Mouse (Mus musculus): Measurements from ENCODE around the gene Unc5c.

Gene Unc5c

DNA sequence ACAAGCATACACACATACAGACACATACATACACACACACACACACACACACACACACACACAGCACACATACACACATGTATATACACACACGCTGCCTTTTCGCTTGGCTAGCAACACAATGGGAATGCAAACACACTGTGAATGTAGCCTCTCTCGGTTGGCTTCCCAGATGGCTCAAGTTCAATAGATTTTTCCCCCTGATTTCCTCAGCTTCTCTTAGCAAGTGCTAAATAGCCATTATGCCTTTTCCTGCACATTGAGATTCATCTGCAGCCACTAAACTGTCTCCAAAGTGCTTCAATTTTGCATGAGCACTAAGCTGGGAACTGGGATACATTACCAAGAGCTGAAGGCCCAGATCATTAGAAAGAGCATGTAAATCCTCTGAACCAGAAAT lies 226.8 kb downstream of the Unc5c start:
- DNase-seq (ENCODE audit: extremely low read depth, insufficient read length, low spot score), result no peak

GRCm38 (mm10) chr3:141699177-141699576 lies 234.2 kb downstream of the Unc5c start:
- no peak for DNase-seq (ENCODE audit: extremely low read depth, insufficient read length, low spot score)

DNA sequence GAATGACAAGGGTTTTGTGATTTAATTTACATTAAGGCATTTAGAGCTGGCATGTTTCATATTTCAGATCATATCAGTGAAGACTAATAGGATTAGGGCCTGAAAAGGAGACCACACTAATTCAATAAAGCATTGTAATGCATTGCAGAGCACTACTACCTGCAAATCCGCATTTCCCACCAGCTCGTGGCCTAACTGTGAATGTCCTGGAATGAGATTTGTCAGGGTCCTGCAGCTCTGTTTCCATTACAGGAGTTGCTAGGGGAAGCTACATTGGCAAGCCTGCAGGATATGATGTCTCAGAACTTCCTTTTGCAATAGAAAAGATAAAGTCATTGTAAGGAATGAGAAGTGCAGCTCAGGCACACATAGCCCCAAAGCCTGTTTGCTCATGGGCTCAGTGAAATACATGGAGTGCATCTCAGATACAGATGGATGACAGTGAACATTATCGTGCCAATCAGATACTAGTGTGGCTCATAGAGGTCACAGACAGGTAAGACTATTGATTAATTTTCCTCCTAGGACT lies 236.4 kb downstream of the Unc5c start:
- DNase-seq (ENCODE audit: extremely low read depth, insufficient read length, low spot score), result no peak

GRCm38 (mm10) chr3:141711601-141712000 lies 246.6 kb downstream of the Unc5c start:
- no peak for DNase-seq (ENCODE audit: extremely low read depth, insufficient read length, low spot score)

DNA sequence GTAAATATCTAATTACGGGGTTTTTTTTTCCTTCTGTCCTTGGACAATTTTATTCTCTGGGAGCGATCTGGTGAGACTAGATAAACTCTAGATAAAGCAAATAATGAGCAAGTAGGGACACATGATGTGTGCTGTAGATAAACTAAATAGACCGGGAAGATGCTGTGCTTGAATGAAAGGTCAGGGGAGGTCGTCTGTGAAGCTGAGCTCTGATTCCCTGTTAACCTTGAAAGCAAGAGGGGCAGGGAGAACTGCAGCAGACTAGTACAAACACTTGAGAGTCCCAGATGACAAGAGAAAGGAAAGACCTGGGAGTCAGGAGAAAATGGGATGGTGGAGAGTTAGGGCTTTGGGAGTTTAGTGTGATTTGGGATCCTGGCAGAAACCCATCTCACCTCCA lies 251.4 kb downstream of the Unc5c start:
- no peak for DNase-seq (ENCODE audit: extremely low read depth, insufficient read length, low spot score)

GRCm38 (mm10) chr3:141719050-141719449 lies 254.0 kb downstream of the Unc5c start:
- DNase-seq (ENCODE audit: extremely low read depth, insufficient read length, low spot score), result no peak

GRCm38 (mm10) chr3:141724499-141724898 lies 259.5 kb downstream of the Unc5c start:
- DNase-seq (ENCODE audit: extremely low read depth, insufficient read length, low spot score), result no peak

- no peak for DNase-seq (ENCODE audit: extremely low read depth, insufficient read length, low spot score)
Observed at GRCm38 (mm10) chr3:141725432-141725831, 260.4 kb downstream of the Unc5c start.

DNA sequence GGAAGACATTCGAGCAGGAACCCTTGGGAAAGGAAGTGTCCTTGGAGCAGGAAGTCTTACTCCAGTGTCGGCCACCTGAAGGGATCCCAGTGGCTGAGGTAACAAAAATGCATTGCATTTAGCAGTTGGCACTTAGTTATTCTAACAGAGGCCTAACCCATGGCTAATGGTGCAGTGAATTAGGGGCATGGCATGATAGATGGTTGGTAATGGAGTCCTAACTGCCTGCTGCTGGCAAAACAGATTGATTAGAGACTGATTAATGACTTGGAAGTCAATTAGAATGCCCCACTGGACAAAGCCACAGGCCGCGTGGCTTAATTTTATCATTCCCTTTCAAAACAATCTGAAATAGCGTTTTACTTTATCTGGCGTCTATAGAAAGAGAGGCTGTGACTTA lies 268.8 kb downstream of the Unc5c start:
- no peak for DNase-seq (ENCODE audit: extremely low read depth, insufficient read length, low spot score)

DNA sequence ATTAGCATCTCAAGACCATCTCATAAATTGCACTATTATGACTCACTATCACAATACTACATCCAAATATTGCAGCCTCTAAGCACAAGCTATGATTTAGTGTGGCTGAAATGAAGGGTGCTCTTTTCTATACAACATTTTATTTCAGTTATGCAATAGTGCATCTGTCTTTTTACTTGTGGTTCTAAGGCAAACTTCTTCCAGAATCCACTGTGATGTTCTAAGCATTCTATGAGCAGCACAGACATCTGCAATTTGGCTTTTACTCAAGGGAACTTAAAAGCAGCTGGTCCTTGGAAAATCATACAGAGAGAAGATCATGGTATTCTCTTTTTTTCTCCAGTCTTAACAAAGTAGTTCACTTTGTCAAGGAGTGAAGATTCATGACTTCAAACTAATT lies 270.3 kb downstream of the Unc5c start:
- no peak for DNase-seq (ENCODE audit: extremely low read depth, insufficient read length, low spot score)

DNA sequence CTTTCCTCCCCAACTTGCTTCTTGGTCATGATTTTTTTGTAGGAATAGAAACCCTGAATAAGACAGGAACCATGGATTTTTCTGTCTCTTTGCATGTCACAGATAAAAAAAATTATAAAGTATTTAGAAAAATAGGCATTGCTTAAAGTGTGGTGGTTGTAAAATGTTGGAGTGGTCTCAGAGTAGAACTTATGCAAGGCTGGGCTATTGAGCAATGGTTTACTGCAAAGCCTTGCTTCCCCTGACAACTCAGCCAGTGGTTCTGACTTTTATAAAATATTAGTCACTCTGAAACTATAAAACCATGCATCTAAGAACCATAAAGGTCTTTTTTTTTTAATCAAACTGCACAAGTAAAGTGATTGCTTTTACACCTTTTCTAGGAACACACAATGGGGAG lies 280.3 kb downstream of the Unc5c start:
- DNase-seq (ENCODE audit: extremely low read depth, insufficient read length, low spot score), result no peak

- no peak for DNase-seq (ENCODE audit: extremely low read depth, insufficient read length, low spot score)
Observed at GRCm38 (mm10) chr3:141748694-141749381, 283.8 kb downstream of the Unc5c start.

GRCm38 (mm10) chr3:141752172-141752571 lies 287.2 kb downstream of the Unc5c start:
- no peak for DNase-seq (ENCODE audit: extremely low read depth, insufficient read length, low spot score)

- no peak for DNase-seq (ENCODE audit: extremely low read depth, insufficient read length, low spot score)
Observed at GRCm38 (mm10) chr3:141757259-141757658, 292.2 kb downstream of the Unc5c start.

- DNase-seq (ENCODE audit: extremely low read depth, insufficient read length, low spot score), result no peak
Observed at GRCm38 (mm10) chr3:141778411-141778919, 313.4 kb downstream of the Unc5c start.

DNA sequence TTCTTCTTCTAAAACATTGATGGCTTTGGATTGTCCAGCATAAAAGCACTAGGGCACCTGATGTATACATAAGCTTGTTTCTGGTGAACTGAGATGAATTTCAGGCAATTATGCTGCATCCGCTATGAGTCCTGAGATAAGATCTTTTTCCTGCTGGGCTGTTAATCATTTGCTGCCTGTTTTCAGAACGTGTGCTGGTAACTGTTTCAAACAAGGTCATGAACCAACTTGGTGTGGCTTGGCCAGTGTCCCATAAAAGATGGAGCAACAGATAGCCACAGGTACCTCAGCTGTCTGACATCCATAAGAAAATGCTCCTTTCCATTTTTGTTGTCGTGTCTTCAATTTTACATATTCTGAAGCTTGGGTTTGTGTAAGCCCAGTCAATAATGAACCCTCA lies 314.2 kb downstream of the Unc5c start:
- DNase-seq (ENCODE audit: extremely low read depth, insufficient read length, low spot score), result no peak

- DNase-seq (ENCODE audit: extremely low read depth, insufficient read length, low spot score), result no peak
Observed at GRCm38 (mm10) chr3:141782553-141782952, 317.5 kb downstream of the Unc5c start.

GRCm38 (mm10) chr3:141791026-141791780 lies 326.2 kb downstream of the Unc5c start:
- DNase-seq (ENCODE audit: extremely low read depth, insufficient read length, low spot score), result no peak

DNA sequence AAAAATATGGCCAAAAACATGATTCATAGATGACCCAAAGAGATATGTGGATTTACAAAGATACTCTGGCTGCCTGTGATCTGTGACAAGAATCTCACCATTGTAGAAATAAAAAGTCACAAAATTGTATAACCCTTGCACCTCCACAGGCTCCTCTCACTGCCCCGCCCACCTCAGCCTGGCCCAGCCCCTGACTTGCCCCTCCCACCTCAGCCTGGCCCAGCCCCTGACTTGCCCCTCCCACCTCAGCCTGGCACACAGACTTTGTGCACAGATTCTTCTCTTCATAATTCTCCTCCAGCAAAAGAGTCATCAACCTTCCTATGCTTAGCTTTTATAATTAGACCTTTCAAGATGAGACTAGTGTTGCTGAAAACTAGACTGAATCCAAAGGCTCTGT lies 327.1 kb downstream of the Unc5c start:
- DNase-seq (ENCODE audit: extremely low read depth, insufficient read length, low spot score), result peak; percentile 1

DNA sequence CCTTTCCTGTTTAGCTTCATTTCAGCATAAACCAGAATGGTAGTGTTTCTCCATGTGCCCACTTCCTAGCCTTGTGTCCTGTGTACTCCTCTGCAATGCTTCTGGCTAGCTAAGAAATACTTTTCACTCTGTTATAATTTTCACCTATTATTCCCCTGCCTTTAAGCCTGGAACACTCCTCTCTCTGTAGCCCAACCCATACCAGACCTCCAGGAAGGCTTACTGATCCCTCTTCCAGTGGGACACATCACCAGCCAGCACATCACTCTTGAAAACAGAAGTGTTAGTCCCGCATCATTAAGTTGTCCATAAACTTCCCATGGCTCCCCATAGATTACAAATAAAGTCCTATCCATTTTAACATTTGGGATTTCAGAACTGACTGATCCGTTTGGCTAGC lies 328.7 kb downstream of the Unc5c start:
- no peak for DNase-seq (ENCODE audit: extremely low read depth, insufficient read length, low spot score)

DNA sequence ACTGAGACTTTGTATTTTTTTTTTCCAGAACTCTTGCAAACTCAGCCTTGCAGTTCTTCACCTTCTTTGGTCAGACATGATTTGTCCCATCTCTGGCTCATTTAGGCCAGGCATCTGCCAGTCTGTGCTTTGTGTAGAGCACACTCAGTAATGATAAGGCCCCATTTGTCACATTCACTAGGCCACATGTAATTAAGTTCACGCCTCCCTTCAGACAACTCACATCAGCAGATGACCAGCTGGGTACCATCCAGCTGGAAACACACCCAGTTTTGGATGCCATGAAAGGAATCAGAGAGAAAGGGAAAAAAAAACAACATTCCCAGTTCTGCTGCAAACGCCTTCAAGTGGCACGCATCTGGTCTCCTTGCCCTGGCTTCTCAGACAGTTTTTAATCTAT lies 329.4 kb downstream of the Unc5c start:
- DNase-seq (ENCODE audit: extremely low read depth, insufficient read length, low spot score), result no peak

DNA sequence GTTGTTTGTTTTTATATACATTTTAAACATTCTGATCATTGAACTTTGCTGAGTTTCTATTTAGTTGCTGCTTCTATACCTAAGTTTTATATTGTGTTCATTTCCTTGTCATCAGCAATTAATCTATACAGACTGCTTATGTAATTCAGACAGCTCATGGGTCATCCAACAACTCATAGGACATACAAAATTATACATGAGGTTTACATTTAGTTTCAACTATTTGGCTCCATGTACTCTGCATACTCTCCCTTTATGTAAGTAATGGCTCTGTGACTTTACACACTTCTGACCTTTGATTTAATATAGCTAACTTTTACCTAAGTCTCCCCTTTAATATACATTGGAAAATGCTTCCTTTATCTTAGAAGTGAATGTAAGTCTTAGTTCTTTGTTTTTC lies 332.4 kb downstream of the Unc5c start:
- DNase-seq (ENCODE audit: extremely low read depth, insufficient read length, low spot score), result no peak

Measured in 3134 (cell line).